Mouse (Mus musculus) small intestine, adult 2 months (tissue): ENCODE data around the gene Trim45.

ENCODE experiments used
- CTCF ChIP-seq: fragments of 200-500 bp; IDR thresholded peaks from 2 replicates; pipeline ENCODE4 v1.5.1; 2012; ENCODE audit warnings: low read depth, mild to moderate bottlenecking, control low read depth, inconsistent platforms, low read length, moderate library complexity, mixed read lengths; ENCODE audit not compliant: insufficient replicate concordance, insufficient read length; ENCODE audit errors: extremely low read depth
- POLR2A ChIP-seq: fragments of 200-500 bp; IDR thresholded peaks from 2 replicates; pipeline ENCODE4 v1.6.1; 2012; ENCODE audit warnings: low read depth, mild to moderate bottlenecking, control low read depth, inconsistent platforms, low read length, moderate library complexity

DNA sequence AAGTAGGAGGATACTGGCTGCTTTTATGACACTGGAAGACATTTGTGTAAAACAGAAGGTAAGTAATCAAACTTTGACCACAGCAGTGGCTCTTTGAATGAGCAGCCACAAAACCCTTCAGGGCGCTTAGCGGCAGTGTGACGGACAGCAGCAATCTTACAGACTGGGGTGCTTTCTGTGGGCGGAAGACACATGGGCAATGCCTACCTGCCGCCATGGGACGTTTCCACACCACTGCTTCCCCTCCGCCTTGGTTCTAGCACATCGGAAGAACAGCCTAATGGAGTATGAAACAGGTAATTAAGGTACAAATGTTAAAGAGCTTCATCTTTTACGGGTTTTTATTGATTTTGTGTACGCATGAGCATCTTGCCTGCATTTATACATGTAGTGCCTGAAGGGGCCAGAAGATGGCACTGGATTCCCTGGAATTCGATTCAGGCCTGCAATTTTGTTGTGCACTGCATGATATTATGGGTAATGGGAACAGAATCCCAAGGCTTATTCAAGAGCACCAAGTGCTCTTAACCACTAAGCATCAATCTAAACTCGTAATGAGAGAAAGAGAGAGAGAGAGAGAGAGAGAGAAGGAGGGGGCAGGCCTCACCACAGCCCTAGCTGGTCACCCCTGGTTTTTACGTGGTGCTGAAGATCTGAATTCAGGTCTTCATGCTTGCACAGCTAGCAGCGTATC, 42.0 kb downstream of the Trim45 start:
- TF ChIP-seq POLR2A, result no peak
- no peak for TF ChIP-seq CTCF
